Mouse (Mus musculus): ENCODE measurements around the gene Abhd2. TPM values are rescaled to one million over a fixed set of nuclear protein-coding genes. Genes with fewer than 3 reads are reported as not detected.

The Abhd2 gene
- polyA plus RNA-seq, 1 experiment from 2014 or later: 11.5 TPM

DNA sequence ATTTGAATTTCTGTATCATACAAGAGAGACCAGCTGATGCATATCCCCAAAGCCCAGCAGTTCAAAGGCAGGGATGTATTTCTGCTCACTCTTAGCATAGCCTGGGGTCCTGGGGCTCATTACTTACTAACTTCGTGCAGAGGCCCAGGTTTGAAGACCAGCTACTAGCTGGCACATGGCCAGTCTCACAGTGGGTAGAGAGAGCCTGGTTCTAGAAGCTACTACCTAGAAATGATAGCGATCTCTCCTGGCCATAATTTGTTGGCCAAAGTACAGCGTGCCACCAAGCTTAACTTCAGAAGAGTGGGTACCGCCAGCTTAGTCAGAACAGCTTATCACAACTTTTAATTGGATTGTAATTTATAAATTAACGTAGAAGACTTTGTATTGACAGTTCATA lies 55.8 kb downstream of the Abhd2 start:
- WGBS: 87% methylated on average over 5 of the region's 5 CpGs
- Histone ChIP-seq H3K9ac (ENCODE audit: low read depth, low read length) (no peak overlapping the region), H3K4me1 (ENCODE audit: control insufficient read depth, insufficient read depth, low read length) (no peaks in the 10 kb centered on the region), H3K27me3 (replicated peaks; ENCODE audit: control insufficient read depth, insufficient read depth, low read length) (no peaks in the 10 kb centered on the region), H3K4me3 (ENCODE audit: low read length) (no peak overlapping the region), H3K27ac (ENCODE audit: low read length) (no peak overlapping the region), H3K9me3 (ENCODE audit: control insufficient read depth, low read length) (no peaks in the 10 kb centered on the region), H3K4me2 (ENCODE audit: low read depth, low read length) (no peak overlapping the region), H3K36me3 (ENCODE audit: control insufficient read depth, insufficient read depth, low read length) (peaks cover 13% of the 10 kb centered on the region)
- ATAC-seq: no peak

DNA sequence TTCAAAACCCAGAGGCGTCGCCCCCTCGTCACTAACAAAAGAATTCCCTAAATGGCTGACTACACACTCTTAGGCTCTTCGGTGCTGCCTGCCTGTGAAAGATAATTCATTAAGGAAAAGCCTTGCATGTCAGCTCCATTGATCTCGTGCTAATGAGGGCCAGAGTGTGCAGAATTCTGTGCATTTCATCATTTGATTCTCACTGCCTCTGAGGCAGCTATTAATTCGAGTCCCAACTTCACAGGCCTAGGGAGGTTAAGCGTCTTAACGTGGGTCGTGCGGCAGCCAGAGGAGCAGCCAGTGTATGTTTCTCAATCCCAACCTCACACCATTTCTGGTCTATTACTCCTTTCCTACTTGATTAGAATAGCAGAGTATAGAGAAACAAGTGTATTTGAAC lies 58.2 kb downstream of the Abhd2 start:
- ATAC-seq: no peak
- Histone ChIP-seq H3K27me3 (replicated peaks; ENCODE audit: control insufficient read depth, insufficient read depth, low read length) (no peaks in the 10 kb centered on the region), H3K9ac (ENCODE audit: low read depth, low read length) (no peak overlapping the region), H3K4me1 (ENCODE audit: control insufficient read depth, insufficient read depth, low read length) (no peaks in the 10 kb centered on the region), H3K9me3 (ENCODE audit: control insufficient read depth, low read length) (no peaks in the 10 kb centered on the region), H3K4me3 (ENCODE audit: low read length) (no peak overlapping the region), H3K27ac (ENCODE audit: low read length) (no peak overlapping the region), H3K4me2 (ENCODE audit: low read depth, low read length) (no peak overlapping the region), H3K36me3 (ENCODE audit: control insufficient read depth, insufficient read depth, low read length) (peaks cover 7% of the 10 kb centered on the region; the same call in 1 of the 2 replicates)
- 76% methylated on average over 10 of the region's 10 CpGs for WGBS

DNA sequence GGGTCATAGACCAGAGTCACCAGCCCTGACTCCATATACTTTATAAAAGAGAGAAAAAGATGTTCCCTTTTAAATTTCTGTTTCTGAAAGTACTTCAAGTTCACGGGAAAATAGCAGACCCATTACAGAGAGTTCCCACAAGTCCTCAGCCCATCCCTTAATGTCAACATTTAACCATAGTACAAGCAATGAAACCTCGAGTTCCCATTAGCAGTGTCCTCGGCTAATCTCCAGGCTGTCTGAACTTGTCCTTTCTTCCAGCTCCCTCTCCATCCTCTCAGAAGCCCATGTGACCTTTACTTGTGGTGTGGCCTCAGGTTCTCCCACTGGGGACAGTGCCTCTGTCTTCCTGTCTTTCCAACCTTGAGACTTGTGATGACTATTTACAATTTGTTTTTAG lies 60.4 kb downstream of the Abhd2 start:
- Histone ChIP-seq H3K9ac (ENCODE audit: low read depth, low read length) (no peak overlapping the region), H3K36me3 (ENCODE audit: control insufficient read depth, insufficient read depth, low read length) (peaks cover 8% of the 10 kb centered on the region), H3K9me3 (ENCODE audit: control insufficient read depth, low read length) (no peaks in the 10 kb centered on the region), H3K27me3 (replicated peaks; ENCODE audit: control insufficient read depth, insufficient read depth, low read length) (no peaks in the 10 kb centered on the region), H3K27ac (ENCODE audit: low read length) (no peak overlapping the region), H3K4me3 (ENCODE audit: low read length) (no peak overlapping the region), H3K4me2 (ENCODE audit: low read depth, low read length) (no peak overlapping the region), H3K4me1 (ENCODE audit: control insufficient read depth, insufficient read depth, low read length) (no peaks in the 10 kb centered on the region)
- 54% methylated on average over 3 of the region's 3 CpGs for WGBS
- ATAC-seq: no peak

DNA sequence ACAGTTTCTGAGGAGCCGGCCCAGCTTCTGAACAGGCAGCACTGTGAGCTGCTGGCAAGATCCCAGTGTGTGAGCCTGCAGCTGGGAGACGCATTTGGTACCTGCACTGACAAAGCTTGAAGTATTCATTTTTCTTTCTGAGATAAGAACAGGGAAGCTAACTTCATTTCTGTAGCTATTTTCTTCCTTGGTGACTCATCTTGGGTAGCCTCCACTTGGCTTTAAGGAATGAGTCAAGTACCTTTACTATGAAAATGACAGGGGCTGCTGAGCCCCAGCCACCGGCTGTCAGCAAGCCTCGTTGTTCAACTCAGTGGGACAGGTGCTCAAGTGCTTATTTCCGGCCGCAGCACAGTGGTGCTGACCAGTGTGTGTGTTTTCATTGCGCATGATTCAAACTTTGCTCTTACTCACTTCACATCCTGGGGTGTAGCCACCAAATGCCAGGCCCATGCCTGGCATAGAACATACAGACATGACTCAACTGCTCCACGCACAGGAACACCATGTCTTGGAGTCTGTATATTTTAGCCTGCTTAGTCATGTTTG lies 63.4 kb downstream of the Abhd2 start:
- Histone ChIP-seq H3K9ac (ENCODE audit: low read depth, low read length) (no peak overlapping the region), H3K4me3 (ENCODE audit: low read length) (no peak overlapping the region), H3K4me2 (ENCODE audit: low read depth, low read length) (no peak overlapping the region), H3K9me3 (ENCODE audit: control insufficient read depth, low read length) (no peaks in the 10 kb centered on the region), H3K27me3 (replicated peaks; ENCODE audit: control insufficient read depth, insufficient read depth, low read length) (no peaks in the 10 kb centered on the region), H3K36me3 (ENCODE audit: control insufficient read depth, insufficient read depth, low read length) (peaks cover 3% of the 10 kb centered on the region; the same call in 1 of the 2 replicates), H3K4me1 (ENCODE audit: control insufficient read depth, insufficient read depth, low read length) (no peaks in the 10 kb centered on the region), H3K27ac (ENCODE audit: low read length) (no peak overlapping the region)
- ATAC-seq: no peak
- WGBS: 86% methylated on average over 8 of the region's 8 CpGs

DNA sequence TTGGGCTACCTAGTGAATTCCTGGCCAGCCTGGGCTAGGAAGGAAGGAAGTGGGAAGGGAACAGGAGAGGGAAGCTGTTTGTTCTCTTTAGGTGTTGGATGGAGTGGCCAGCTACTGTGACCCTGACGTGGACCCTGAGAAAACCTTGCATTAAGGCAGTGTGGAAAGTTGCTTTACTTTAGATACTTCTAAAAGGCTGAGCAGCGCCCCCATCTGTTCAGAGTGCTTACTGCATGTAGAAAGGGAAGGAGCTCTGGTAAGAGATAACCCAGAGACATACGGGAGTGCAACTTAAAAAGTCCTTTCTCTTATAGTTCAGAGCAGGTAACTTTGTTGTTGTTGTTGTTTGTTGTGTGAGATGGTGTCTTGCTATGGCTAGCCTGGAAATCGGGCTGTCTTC lies 72.9 kb downstream of the Abhd2 start:
- H3K27ac ChIP-seq (ENCODE audit: low read length): no peak overlapping the region
- ATAC-seq: no peak; the same call in 1 of the 2 replicates
- no peaks in the 10 kb centered on the region for H3K9me3 ChIP-seq (ENCODE audit: control insufficient read depth, low read length)
- H3K36me3 ChIP-seq (ENCODE audit: control insufficient read depth, insufficient read depth, low read length): peaks cover 5% of the 10 kb centered on the region; the same call in 1 of the 2 replicates
- H3K4me3 ChIP-seq (ENCODE audit: low read length): no peak overlapping the region
- H3K4me2 ChIP-seq (ENCODE audit: low read depth, low read length): no peak overlapping the region
- 48% methylated on average over 4 of the region's 4 CpGs for WGBS
- no peaks in the 10 kb centered on the region for H3K27me3 ChIP-seq (replicated peaks; ENCODE audit: control insufficient read depth, insufficient read depth, low read length)
- H3K9ac ChIP-seq (ENCODE audit: low read depth, low read length): no peak overlapping the region
- no peaks in the 10 kb centered on the region for H3K4me1 ChIP-seq (ENCODE audit: control insufficient read depth, insufficient read depth, low read length)

DNA sequence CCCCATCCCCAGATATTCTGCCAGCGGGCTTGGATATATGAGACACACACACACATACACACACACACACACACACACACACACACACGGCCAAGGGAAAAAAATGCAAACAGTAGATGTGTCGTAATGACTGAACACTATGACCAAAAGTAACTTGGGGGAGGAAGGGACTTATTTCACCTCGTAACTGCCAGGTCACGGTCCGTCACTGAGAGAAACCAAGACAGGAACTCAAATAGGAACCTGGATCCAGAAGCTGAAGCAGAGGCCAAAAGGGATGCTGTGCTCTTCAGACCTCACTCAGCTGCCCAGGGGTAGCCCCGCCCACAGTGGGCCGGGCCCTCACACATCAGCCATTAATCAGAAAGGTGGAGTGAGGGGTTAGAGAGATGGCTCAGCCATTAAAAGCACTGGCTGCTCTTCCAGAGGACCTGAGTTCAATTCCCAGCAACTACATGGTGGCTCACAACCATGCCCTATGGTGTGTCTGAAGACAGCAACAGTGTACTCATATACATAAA lies 73.6 kb downstream of the Abhd2 start:
- H3K27me3 ChIP-seq (replicated peaks; ENCODE audit: control insufficient read depth, insufficient read depth, low read length): no peaks in the 10 kb centered on the region
- H3K36me3 ChIP-seq (ENCODE audit: control insufficient read depth, insufficient read depth, low read length): peaks cover 5% of the 10 kb centered on the region; the same call in 1 of the 2 replicates
- no peak for ATAC-seq
- H3K27ac ChIP-seq (ENCODE audit: low read length): no peak overlapping the region
- no peak overlapping the region for H3K9ac ChIP-seq (ENCODE audit: low read depth, low read length)
- no peaks in the 10 kb centered on the region for H3K9me3 ChIP-seq (ENCODE audit: control insufficient read depth, low read length)
- H3K4me3 ChIP-seq (ENCODE audit: low read length): no peak overlapping the region
- no peak overlapping the region for H3K4me2 ChIP-seq (ENCODE audit: low read depth, low read length)
- 77% methylated on average over 8 of the region's 8 CpGs for WGBS
- H3K4me1 ChIP-seq (ENCODE audit: control insufficient read depth, insufficient read depth, low read length): no peaks in the 10 kb centered on the region

DNA sequence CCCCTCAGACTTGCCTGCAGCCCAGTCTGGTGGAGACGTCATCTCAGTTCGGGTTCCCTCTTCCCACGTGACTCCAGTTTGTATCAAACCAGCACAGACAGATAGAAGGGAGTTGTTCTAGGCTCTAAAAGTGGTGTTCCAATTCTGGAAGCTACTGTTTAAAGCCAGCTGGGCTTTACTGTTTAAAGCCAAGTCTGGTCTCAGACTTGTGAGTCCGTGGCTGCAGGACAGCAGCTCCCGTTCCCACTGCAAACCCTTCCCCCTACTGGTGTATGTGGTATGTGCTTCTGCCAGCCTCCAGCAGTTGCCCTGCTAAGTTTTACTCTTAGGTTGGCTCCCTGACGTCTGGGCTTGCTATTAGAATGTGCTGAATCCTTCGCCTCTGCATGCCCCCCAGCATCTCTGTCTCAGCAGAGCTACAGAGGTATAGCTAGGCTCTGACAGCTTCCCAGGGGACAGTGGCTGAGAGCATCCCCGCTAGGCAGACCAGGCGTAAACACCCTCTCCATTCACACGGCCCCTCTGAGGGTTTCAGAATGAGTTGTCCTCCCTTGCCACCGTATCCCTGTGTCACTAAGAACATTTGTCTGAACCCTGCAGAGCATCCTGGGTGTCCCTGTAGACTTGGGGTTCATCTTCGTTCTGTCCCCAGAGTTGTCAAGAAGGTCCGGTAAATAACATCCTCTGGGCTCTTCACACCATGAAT lies 74.3 kb downstream of the Abhd2 start:
- H3K27ac ChIP-seq (ENCODE audit: low read length): no peak overlapping the region
- H3K4me3 ChIP-seq (ENCODE audit: low read length): no peak overlapping the region
- no peak overlapping the region for H3K9ac ChIP-seq (ENCODE audit: low read depth, low read length)
- WGBS: 77% methylated on average over 13 of the region's 13 CpGs
- H3K27me3 ChIP-seq (replicated peaks; ENCODE audit: control insufficient read depth, insufficient read depth, low read length): no peaks in the 10 kb centered on the region
- no peak overlapping the region for H3K4me2 ChIP-seq (ENCODE audit: low read depth, low read length)
- no peaks in the 10 kb centered on the region for H3K9me3 ChIP-seq (ENCODE audit: control insufficient read depth, low read length)
- peaks cover 5% of the 10 kb centered on the region; the same call in 1 of the 2 replicates for H3K36me3 ChIP-seq (ENCODE audit: control insufficient read depth, insufficient read depth, low read length)
- ATAC-seq: no peak
- no peaks in the 10 kb centered on the region for H3K4me1 ChIP-seq (ENCODE audit: control insufficient read depth, insufficient read depth, low read length)

DNA sequence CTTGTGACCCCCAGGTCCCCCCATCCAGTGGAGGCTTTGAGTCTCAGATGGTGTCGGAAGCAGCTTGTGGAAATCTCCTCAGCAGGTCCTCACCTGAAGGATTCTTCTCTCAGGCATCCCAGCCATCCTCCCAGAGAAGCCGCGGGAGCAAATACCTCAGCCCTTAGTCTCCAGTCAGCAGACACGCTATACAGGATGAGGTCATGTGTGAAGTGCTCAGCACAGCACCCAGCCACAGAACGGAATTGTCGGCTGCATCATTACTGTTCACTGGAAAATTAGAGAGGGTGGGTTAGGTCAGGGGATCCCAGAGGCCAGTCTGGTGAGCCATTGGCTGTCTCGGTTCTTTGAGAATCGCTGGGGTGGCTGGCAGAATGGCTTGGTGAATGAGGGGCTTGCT lies 75.8 kb downstream of the Abhd2 start:
- peaks cover 6% of the 10 kb centered on the region; the same call in 1 of the 2 replicates for H3K36me3 ChIP-seq (ENCODE audit: control insufficient read depth, insufficient read depth, low read length)
- WGBS: 89% methylated on average over 8 of the region's 8 CpGs

DNA sequence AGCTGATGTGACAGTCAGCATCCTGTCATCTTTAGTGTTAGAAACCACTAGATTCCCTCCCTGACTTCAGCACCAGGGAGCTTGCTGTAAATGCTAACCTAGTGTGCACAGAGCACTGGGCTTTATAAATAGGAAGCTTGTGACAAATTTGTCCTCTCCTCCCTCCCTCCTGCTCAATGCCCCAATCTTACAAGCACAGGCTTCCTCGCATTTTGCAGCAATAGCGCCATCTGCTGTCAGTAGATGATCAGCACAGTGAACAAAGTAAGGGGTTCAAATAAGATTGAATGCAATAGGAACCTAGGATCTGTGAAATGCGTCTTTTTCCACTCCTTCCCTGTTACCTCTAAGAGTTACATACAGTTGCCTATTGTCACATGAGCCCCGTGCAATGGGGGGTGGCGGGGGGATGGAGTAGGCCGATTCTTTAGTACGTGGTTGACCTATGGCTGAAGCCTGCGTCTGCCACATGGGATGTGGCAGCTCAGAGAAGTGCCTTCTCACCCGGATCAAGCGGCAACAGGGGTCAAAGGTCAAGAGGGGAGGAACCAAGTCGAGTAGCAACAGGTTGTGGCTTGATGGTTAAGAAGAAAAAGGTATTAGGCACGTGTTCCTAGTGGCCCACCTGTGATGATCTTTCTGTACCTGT lies 76.9 kb downstream of the Abhd2 start:
- WGBS: 41% methylated on average over 12 of the region's 12 CpGs
- H3K27me3 ChIP-seq (replicated peaks; ENCODE audit: control insufficient read depth, insufficient read depth, low read length): no peaks in the 10 kb centered on the region
- H3K27ac ChIP-seq (ENCODE audit: low read length): no peak overlapping the region
- H3K4me3 ChIP-seq (ENCODE audit: low read length): no peak overlapping the region
- ATAC-seq: peak; percentile 47
- H3K4me1 ChIP-seq (ENCODE audit: control insufficient read depth, insufficient read depth, low read length): no peaks in the 10 kb centered on the region
- H3K9me3 ChIP-seq (ENCODE audit: control insufficient read depth, low read length): no peaks in the 10 kb centered on the region
- H3K4me2 ChIP-seq (ENCODE audit: low read depth, low read length): no peak overlapping the region
- H3K36me3 ChIP-seq (ENCODE audit: control insufficient read depth, insufficient read depth, low read length): peaks cover 11% of the 10 kb centered on the region; the same call in 1 of the 2 replicates
- H3K9ac ChIP-seq (ENCODE audit: low read depth, low read length): no peak overlapping the region

More for the DNA sequence above, 75.8 kb downstream of the Abhd2 start:
- Histone ChIP-seq H3K4me1 (ENCODE audit: control insufficient read depth, insufficient read depth, low read length) (no peaks in the 10 kb centered on the region), H3K27ac (ENCODE audit: low read length) (no peak overlapping the region), H3K4me2 (ENCODE audit: low read depth, low read length) (no peak overlapping the region), H3K27me3 (replicated peaks; ENCODE audit: control insufficient read depth, insufficient read depth, low read length) (no peaks in the 10 kb centered on the region), H3K9me3 (ENCODE audit: control insufficient read depth, low read length) (no peaks in the 10 kb centered on the region), H3K4me3 (ENCODE audit: low read length) (no peak overlapping the region), H3K9ac (ENCODE audit: low read depth, low read length) (no peak overlapping the region)
- no peak for ATAC-seq
